Mouse (Mus musculus): ENCODE results near the gene Mcur1.

- TF ChIP-seq ZNF384 (IDR thresholded peaks at IDR 0.05; ENCODE audit: low read depth, low read length) (no peak), MAFK (IDR thresholded peaks at IDR 0.05; ENCODE audit: insufficient read depth, low read depth, low read length) (no peak), CHD2 (IDR thresholded peaks at IDR 0.05; ENCODE audit: low read depth, low read length) (no peak)
These were observed 40.7 kb downstream of the Mcur1 start for GRCm38 (mm10) chr13:43519251-43519650.

Data from ES-E14 (cell line).